ENCODE assay signal across 8 mouse cellular contexts in genomic region chrX:48345385-48345932, GRCm38 (mm10). TPM values are rescaled to one million over a fixed set of nuclear protein-coding genes. Genes with fewer than 3 reads are reported as not detected.
A peak's percentile ranks its signal among the peaks of the same experiment; 100 is the strongest.
DNase-seq lines count a peak whose midpoint lies in the region; ATAC-seq and TF ChIP-seq lines count a peak whose summit lies in the region.

No protein-coding gene starts in this region.

- no peak for TF ChIP-seq RAD21 in CH12.LX (IDR thresholded peaks at IDR 0.05; ENCODE audit: low read depth, low read length)

- H3K79me2 ChIP-seq in CH12.LX (replicated peaks; ENCODE audit: control insufficient read depth, extremely low read depth, insufficient read depth, poor library complexity, severe bottlenecking): no peaks in the 10 kb centered on the region

- DNase-seq in 416B (ENCODE audit: low read depth) (peak; percentile 24), CH12.LX (ENCODE audit: extremely low read depth) (no peak)
- peak; percentile 35 to 40 for DNase-seq in kidney, postnatal 4 days
- peak; percentile 58 for DNase-seq in thymus, postnatal 14 days
- DNase-seq in urinary bladder, postnatal 10 days (ENCODE audit: low spot score): no peak

- H3K36me3 ChIP-seq in CH12.LX (replicated peaks in 1 of 2; ENCODE audit: control insufficient read depth in 1 of 2, insufficient read depth in 1 of 2, low read length in 1 of 2): no peaks in the 10 kb centered on the region
- no peaks in the 10 kb centered on the region for H3K36me3 ChIP-seq in heart, embryonic 15.5 days
- no peaks in the 10 kb centered on the region for H3K36me3 ChIP-seq in midbrain, embryonic 13.5 days

- H3K27me3 ChIP-seq in CH12.LX (replicated peaks): peaks cover 16% of the 10 kb centered on the region
- peaks cover 7% of the 10 kb centered on the region for H3K27me3 ChIP-seq in heart, embryonic 15.5 days
- H3K27me3 ChIP-seq in midbrain, embryonic 13.5 days: no peaks in the 10 kb centered on the region

- H3K27ac ChIP-seq in CH12.LX (ENCODE audit: insufficient read depth, low read depth): no peak overlapping the region
- no peak overlapping the region for H3K27ac ChIP-seq in cortical plate, adult 2 months (ENCODE audit: insufficient read depth, low read length)
- 0 out of 2 replicates have a peak overlapping the region, but pooled peaks have one; percentile 34 for H3K27ac ChIP-seq in heart, embryonic 15.5 days
- H3K27ac ChIP-seq in midbrain, embryonic 13.5 days: peak overlapping the region; percentile 68

- no peak for TF ChIP-seq CTCF in CH12.LX (conservative IDR thresholded peaks at IDR 0.05 in 1 of 2, IDR thresholded peaks at IDR 0.05 in 1 of 2; ENCODE audit: low read depth in 2 of 2, low read length in 2 of 2)
- TF ChIP-seq CTCF in cortical plate, adult 2 months (IDR thresholded peaks at IDR 0.05; ENCODE audit: extremely low read depth, insufficient read depth, low read length): no peak

- in situ Hi-C loops in CH12.LX (cut with MboI; ENCODE audit: low pct_ligation_motif_present, low pct_unique_long_range_greater_than_20kb, low sequenced_read_pairs): loop anchor here (10.0 kb wide), 1 partner anchor 59 kb away; no protein-coding TSS in a partner anchor

- peaks cover 0 to 17% of the 10 kb centered on the region in 2 experiments; a peak in 2 of 4 replicates for H3K4me1 ChIP-seq in CH12.LX (ENCODE audit: control insufficient read depth in 1 of 2, insufficient read depth in 2 of 2)
- no peaks in the 10 kb centered on the region; the same call in 1 of the 2 replicates for H3K4me1 ChIP-seq in cortical plate, adult 2 months (ENCODE audit: control insufficient read depth, insufficient read depth, low read length)
- peaks cover 10% of the 10 kb centered on the region; the same call in 1 of the 2 replicates for H3K4me1 ChIP-seq in heart, embryonic 15.5 days (replicated peaks)
- H3K4me1 ChIP-seq in midbrain, embryonic 13.5 days (replicated peaks): peaks cover 15% of the 10 kb centered on the region

- no peak overlapping the region; the same call in 1 of the 2 replicates for H3K9ac ChIP-seq in CH12.LX (ENCODE audit: insufficient read depth, low read depth)
- peak overlapping the region; percentile 60 for H3K9ac ChIP-seq in heart, embryonic 15.5 days
- H3K9ac ChIP-seq in midbrain, embryonic 13.5 days (replicated peaks): peak overlapping the region; percentile 73

- peak overlapping the region in 1 of 3 experiments; percentile 31 for H3K4me3 ChIP-seq in CH12.LX (replicated peaks in 1 of 3; ENCODE audit: low read depth in 2 of 3, low read length in 2 of 3, poor library complexity in 1 of 3)
- H3K4me3 ChIP-seq in cortical plate, adult 2 months (ENCODE audit: insufficient read depth, low read length): peak overlapping the region; percentile 55
- H3K4me3 ChIP-seq in heart, embryonic 15.5 days: peak overlapping the region; percentile 64
- peak overlapping the region; percentile 61 for H3K4me3 ChIP-seq in midbrain, embryonic 13.5 days (replicated peaks)

- H3K9me3 ChIP-seq in CH12.LX (replicated peaks; ENCODE audit: low read length): no peaks in the 10 kb centered on the region
- H3K9me3 ChIP-seq in heart, embryonic 15.5 days (replicated peaks): no peaks in the 10 kb centered on the region
- no peaks in the 10 kb centered on the region for H3K9me3 ChIP-seq in midbrain, embryonic 13.5 days

- H3K4me2 ChIP-seq in CH12.LX (ENCODE audit: insufficient read depth, low read depth, poor library complexity, severe bottlenecking): peak overlapping the region; percentile 60
- peak overlapping the region; percentile 90 for H3K4me2 ChIP-seq in heart, embryonic 15.5 days
- peak overlapping the region; percentile 61 for H3K4me2 ChIP-seq in midbrain, embryonic 13.5 days (replicated peaks)

- dilution Hi-C loops in CH12.LX (cut with MboI; ENCODE audit: extremely low pct_ligation_motif_present, extremely low pct_unique_long_range_greater_than_20kb, low sequenced_read_pairs): no loop called here

- no peak for TF ChIP-seq EP300 in CH12.LX (IDR thresholded peaks at IDR 0.05; ENCODE audit: low read length)

- no peak for TF ChIP-seq POLR2A in CH12.LX (IDR thresholded peaks at IDR 0.05; ENCODE audit: low read depth, low read length)
- no peak for TF ChIP-seq POLR2A in cortical plate, adult 2 months (IDR thresholded peaks at IDR 0.05; ENCODE audit: extremely low read depth, insufficient read depth, low read length)

- no peak for ATAC-seq in heart, embryonic 15.5 days (replicated peaks; ENCODE audit: insufficient number of reproducible peaks, insufficient read depth, low FRiP score, low read depth)
- ATAC-seq in midbrain, embryonic 13.5 days: no peak

- 14% methylated on average over 20 of the region's 45 CpGs for WGBS in heart, embryonic 15.5 days
- 12% methylated on average over 16 of the region's 45 CpGs for WGBS in midbrain, embryonic 13.5 days

TF ChIP-seq in CH12.LX, 34 proteins besides CTCF, POLR2A, EP300 and RAD21:
- no peak for TF ChIP-seq NRF1 (IDR thresholded peaks at IDR 0.05; ENCODE audit: low read depth, low read length)
- TF ChIP-seq MAFK (IDR thresholded peaks at IDR 0.05; ENCODE audit: insufficient replicate concordance, low read length): no peak
- no peak for TF ChIP-seq GABPA (IDR thresholded peaks at IDR 0.05; ENCODE audit: insufficient replicate concordance, low read depth, low read length)
- TF ChIP-seq HCFC1 (IDR thresholded peaks at IDR 0.05; ENCODE audit: low read depth, low read length): no peak
- no peak for TF ChIP-seq ZMIZ1 (IDR thresholded peaks at IDR 0.05; ENCODE audit: low read depth, low read length)
- TF ChIP-seq TBP (conservative IDR thresholded peaks at IDR 0.05; ENCODE audit: low read depth, low read length): no peak
- no peak for TF ChIP-seq MEF2A (IDR thresholded peaks at IDR 0.05; ENCODE audit: borderline replicate concordance, low read depth, low read length)
- TF ChIP-seq JUND (conservative IDR thresholded peaks at IDR 0.05; ENCODE audit: low read depth, low read length): no peak
- TF ChIP-seq MAX (IDR thresholded peaks at IDR 0.05; ENCODE audit: low read length): no peak
- no peak for TF ChIP-seq SMC3 (IDR thresholded peaks at IDR 0.05; ENCODE audit: low read depth, low read length)
- TF ChIP-seq RCOR1 (conservative IDR thresholded peaks at IDR 0.05; ENCODE audit: low read depth, low read length): no peak
- no peak for TF ChIP-seq JUN (IDR thresholded peaks at IDR 0.05; ENCODE audit: insufficient read depth, low read depth, low read length)
TF ChIP-seq in CH12.LX: peak in this region for 0.

RNA-seq across cellular contexts. Expression of gene Bcorl1, which starts 4.3 kb away (rescaled TPM):
- total RNA-seq in CH12.LX (2012; rRNA removed) (1.3 and 1.9 TPM in 2 replicates), CH12.LX (2014; rRNA removed) (0.18 and 0.30 TPM in 2 replicates)
- 2.2 and 3.1 TPM in 2 replicates for polyA plus RNA-seq in CH12.LX (2012; ENCODE audit: insufficient read length, low read depth)
- 7.7 and 8.4 TPM in 2 replicates for polyA plus RNA-seq in cortical plate, adult 2 months (2012; rRNA removed)
- polyA plus RNA-seq in heart, embryonic 15.5 days (2015; fragmentation: Nextera tagmentation; extraction: Ambion mirVana): 3.1 and 4.2 TPM in 2 replicates
- 6.6 TPM in 2 replicates for polyA plus RNA-seq in midbrain, embryonic 13.5 days (2015; fragmentation: Nextera tagmentation; extraction: Ambion mirVana)

Comparison
In these comparisons a context has a peak if more than half of its experiments do, and no peak if none do; other contexts are left out.
1. DNase-seq: peak in 416B (single experiment), kidney, postnatal 4 days (2 of 2) and thymus, postnatal 14 days (single experiment); none in CH12.LX (single experiment) and urinary bladder, postnatal 10 days (single experiment).
2. H3K27ac ChIP-seq: peak in heart, embryonic 15.5 days (single experiment) and midbrain, embryonic 13.5 days (single experiment); none in CH12.LX (single experiment) and cortical plate, adult 2 months (single experiment).
3. Peak in every context shown above with its lines, with median percentiles within 50 percentile points of each other: H3K4me2 ChIP-seq.